Mouse (Mus musculus) gastrocnemius, postnatal 14 days (tissue): ENCODE results near the gene Gm17490. TPM values are rescaled to one million over a fixed set of nuclear protein-coding genes. Genes with fewer than 3 reads are reported as not detected.

Experiments used
- total RNA-seq, 2 experiments: library from RNA; stranded (reverse); gene quantifications; 2 replicates each; pipeline ENCODE4 v1.2.3; 2021

The Gm17490 gene
- total RNA-seq, 2 experiments from 2014 or later = not detected

Other genes starting within 250 kb of the Gm17490 start
- gene Pfkfb3, start 72.2 kb downstream of the Gm17490 start, total RNA-seq = 10 to 100 TPM; 14.9 to 20.5 TPM
- 10 to 100 TPM; 45.0 to 49.5 TPM for gene Rbm17, start 22.1 kb downstream of the Gm17490 start, total RNA-seq
- under 1 TPM; 0.16 to 0.42 TPM for gene Il2ra, start 16.5 kb upstream of the Gm17490 start, total RNA-seq
- gene Il15ra, start 79.0 kb upstream of the Gm17490 start, total RNA-seq = 10 to 100 TPM; 10.6 to 22.8 TPM
- gene Fbh1, start 151.3 kb upstream of the Gm17490 start, total RNA-seq = 10 to 100 TPM; 32.8 to 38.9 TPM
- 10 to 100 TPM; 23.3 to 26.7 TPM for gene Ankrd16, start 151.6 kb upstream of the Gm17490 start, total RNA-seq